Mouse (Mus musculus): ENCODE results near the gene Pcdh20. TPM values are rescaled to one million over a fixed set of nuclear protein-coding genes. Genes with fewer than 3 reads are reported as not detected.

Pcdh20 gene
- total RNA-seq (2012; rRNA removed) = not detected in 2 replicates
- not detected in 2 replicates for total RNA-seq (2014; rRNA removed)
- not detected in 2 replicates for polyA plus RNA-seq (2012; ENCODE audit: insufficient read length, low read depth)

DNA sequence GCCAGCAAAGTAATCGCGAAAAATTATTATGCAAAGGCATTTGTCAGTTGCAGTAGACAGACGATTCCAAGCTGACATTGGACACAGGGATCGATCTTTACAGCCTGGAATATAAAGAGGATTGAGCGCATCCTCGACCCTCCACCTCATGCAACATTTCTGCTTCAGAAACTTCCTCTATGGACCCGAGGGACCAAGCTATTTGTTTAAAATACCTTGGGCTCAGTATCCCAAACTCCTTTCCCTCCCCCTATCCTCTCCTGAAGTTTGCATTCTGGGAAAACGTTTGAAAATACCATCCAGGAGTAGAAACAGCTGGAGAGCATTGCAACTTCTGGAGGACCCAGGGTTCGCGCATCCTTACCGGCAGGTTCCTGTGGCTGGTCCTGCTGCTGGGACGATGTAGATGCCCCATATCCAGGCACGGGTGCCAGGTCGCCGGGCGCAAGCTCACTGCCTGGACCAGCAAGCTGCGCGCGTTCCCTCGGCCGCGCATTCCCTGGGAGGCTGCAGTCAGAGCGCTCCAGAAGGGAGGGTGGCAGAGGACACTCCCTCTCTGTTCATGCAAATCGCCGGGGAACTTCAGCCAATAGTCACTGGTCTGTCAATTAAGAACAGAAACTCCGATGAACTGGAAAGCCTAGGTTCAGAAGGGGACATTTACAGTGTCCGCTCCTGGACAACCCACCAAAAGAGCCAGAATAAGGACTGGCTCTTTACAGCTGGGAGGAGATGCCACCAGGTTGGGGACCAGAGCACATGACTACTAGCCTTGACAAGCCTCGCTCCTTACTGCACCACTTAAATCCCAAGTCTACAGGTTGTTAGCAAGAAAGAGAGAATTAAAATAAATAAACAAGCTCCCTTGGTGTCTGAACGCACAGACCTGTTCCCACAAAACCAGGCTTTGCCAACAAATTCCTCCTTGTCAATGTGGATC, at the start of gene Pcdh20:
Gene Pcdh20 (minus strand): TSS at position 902 of the 940 bp plus-strand sequence.
- Histone ChIP-seq H3K79me2 (replicated peaks; ENCODE audit: control insufficient read depth, extremely low read depth, insufficient read depth, poor library complexity, severe bottlenecking) (no peaks in the 10 kb centered on the region), H3K27me3 (replicated peaks) (no peaks in the 10 kb centered on the region), H3K9me3 (replicated peaks; ENCODE audit: low read length) (peaks cover 56% of the 10 kb centered on the region), H3K27ac (ENCODE audit: insufficient read depth, low read depth) (no peak within 1 kb of the TSS), H3K4me2 (ENCODE audit: insufficient read depth, low read depth, poor library complexity, severe bottlenecking) (no peak within 1 kb of the TSS), H3K4me3 (replicated peaks in 1 of 3; ENCODE audit: low read depth in 2 of 3, low read length in 2 of 3, poor library complexity in 1 of 3) (no peak within 1 kb of the TSS), H3K9ac (ENCODE audit: insufficient read depth, low read depth) (no peak within 1 kb of the TSS), H3K4me1 (ENCODE audit: control insufficient read depth in 1 of 2, insufficient read depth in 2 of 2) (no peaks in the 10 kb centered on the region), H3K36me3 (replicated peaks in 1 of 2; ENCODE audit: control insufficient read depth in 1 of 2, insufficient read depth in 1 of 2, low read length in 1 of 2) (no peaks in the 10 kb centered on the region)
- in situ Hi-C loops (cut with MboI; ENCODE audit: low pct_ligation_motif_present, low pct_unique_long_range_greater_than_20kb, low sequenced_read_pairs) (no loop called here), dilution Hi-C loops (cut with MboI; ENCODE audit: extremely low pct_ligation_motif_present, extremely low pct_unique_long_range_greater_than_20kb, low sequenced_read_pairs) (no loop called here)
- TF ChIP-seq TBP (conservative IDR thresholded peaks at IDR 0.05; ENCODE audit: low read depth, low read length) = no peak
- TF ChIP-seq MXI1 (IDR thresholded peaks at IDR 0.05; ENCODE audit: low read depth, low read length) = no peak
- no peak for DNase-seq (ENCODE audit: extremely low read depth)

DNA sequence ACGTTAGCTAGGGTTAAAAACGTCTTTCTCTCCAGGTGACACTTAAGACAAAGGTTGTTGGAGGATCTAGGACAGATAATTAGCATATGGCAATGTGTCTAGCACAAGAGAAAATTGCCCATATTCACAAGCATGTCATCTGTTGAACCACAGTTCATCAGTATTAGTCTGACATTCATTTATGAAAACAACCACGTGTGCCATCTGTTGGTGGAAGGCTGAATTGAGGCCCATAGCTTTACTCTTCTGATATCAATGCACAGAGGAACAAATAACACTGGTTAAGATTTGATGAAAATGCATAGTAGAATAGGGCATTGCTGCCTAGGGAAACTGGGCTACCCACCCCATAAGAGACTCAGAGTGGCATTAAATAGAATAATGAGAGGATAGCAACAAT, 8.7 kb upstream of the Pcdh20 start:
- in situ Hi-C loops (cut with MboI; ENCODE audit: low pct_ligation_motif_present, low pct_unique_long_range_greater_than_20kb, low sequenced_read_pairs) (no loop called here), dilution Hi-C loops (cut with MboI; ENCODE audit: extremely low pct_ligation_motif_present, extremely low pct_unique_long_range_greater_than_20kb, low sequenced_read_pairs) (no loop called here)

DNA sequence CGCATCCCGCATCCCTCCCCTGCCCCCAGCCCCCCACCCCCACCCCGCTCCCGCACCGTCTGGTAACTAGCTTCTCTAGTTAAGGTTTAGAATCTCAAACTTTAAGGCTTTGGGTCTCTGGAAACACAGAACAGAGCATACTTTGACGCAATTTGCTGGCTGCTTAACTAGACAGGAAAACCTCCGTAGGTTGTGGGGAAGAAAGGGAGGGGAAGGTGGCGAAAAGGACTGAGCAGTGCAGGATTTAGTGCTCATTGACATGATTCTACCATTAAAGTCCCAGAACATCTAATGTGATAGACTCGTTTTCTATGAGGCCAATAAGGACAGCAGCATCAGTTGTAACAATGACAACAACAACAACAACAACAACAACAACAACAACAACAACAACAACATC, 1.2 kb downstream of the Pcdh20 start:
- Histone ChIP-seq H3K27ac (ENCODE audit: insufficient read depth, low read depth) (no peak overlapping the region), H3K36me3 (replicated peaks in 1 of 2; ENCODE audit: control insufficient read depth in 1 of 2, insufficient read depth in 1 of 2, low read length in 1 of 2) (no peaks in the 10 kb centered on the region), H3K79me2 (replicated peaks; ENCODE audit: control insufficient read depth, extremely low read depth, insufficient read depth, poor library complexity, severe bottlenecking) (no peaks in the 10 kb centered on the region), H3K9ac (ENCODE audit: insufficient read depth, low read depth) (no peak overlapping the region), H3K9me3 (replicated peaks; ENCODE audit: low read length) (peaks cover 56% of the 10 kb centered on the region), H3K4me2 (ENCODE audit: insufficient read depth, low read depth, poor library complexity, severe bottlenecking) (no peak overlapping the region), H3K4me3 (replicated peaks in 1 of 3; ENCODE audit: low read depth in 2 of 3, low read length in 2 of 3, poor library complexity in 1 of 3) (no peak overlapping the region), H3K27me3 (replicated peaks) (no peaks in the 10 kb centered on the region), H3K4me1 (ENCODE audit: control insufficient read depth in 1 of 2, insufficient read depth in 2 of 2) (no peaks in the 10 kb centered on the region)
- in situ Hi-C loops (cut with MboI; ENCODE audit: low pct_ligation_motif_present, low pct_unique_long_range_greater_than_20kb, low sequenced_read_pairs) (no loop called here), dilution Hi-C loops (cut with MboI; ENCODE audit: extremely low pct_ligation_motif_present, extremely low pct_unique_long_range_greater_than_20kb, low sequenced_read_pairs) (no loop called here)
- no peak for TF ChIP-seq NRF1 (IDR thresholded peaks at IDR 0.05; ENCODE audit: low read depth, low read length)
- no peak for TF ChIP-seq RCOR1 (conservative IDR thresholded peaks at IDR 0.05; ENCODE audit: low read depth, low read length)
- TF ChIP-seq RAD21 (IDR thresholded peaks at IDR 0.05; ENCODE audit: low read depth, low read length) = no peak
- TF ChIP-seq MAFK (IDR thresholded peaks at IDR 0.05; ENCODE audit: insufficient replicate concordance, low read length) = no peak
- TF ChIP-seq MYC (IDR thresholded peaks at IDR 0.05; ENCODE audit: low read depth, low read length) = no peak
- no peak for TF ChIP-seq CHD1 (IDR thresholded peaks at IDR 0.05; ENCODE audit: low read depth, low read length)
- TF ChIP-seq EP300 (IDR thresholded peaks at IDR 0.05; ENCODE audit: low read length) = no peak
- TF ChIP-seq TBP (conservative IDR thresholded peaks at IDR 0.05; ENCODE audit: low read depth, low read length) = no peak
- no peak for TF ChIP-seq MEF2A (IDR thresholded peaks at IDR 0.05; ENCODE audit: borderline replicate concordance, low read depth, low read length)
- no peak for TF ChIP-seq IRF4 (IDR thresholded peaks at IDR 0.05; ENCODE audit: low read depth, low read length)
- no peak for TF ChIP-seq MAX (IDR thresholded peaks at IDR 0.05; ENCODE audit: low read length)
- no peak for TF ChIP-seq POLR2A (IDR thresholded peaks at IDR 0.05; ENCODE audit: low read depth, low read length)
- no peak for TF ChIP-seq ELF1 (IDR thresholded peaks at IDR 0.05; ENCODE audit: low read depth, low read length)
- no peak for TF ChIP-seq CTCF (conservative IDR thresholded peaks at IDR 0.05 in 1 of 2, IDR thresholded peaks at IDR 0.05 in 1 of 2; ENCODE audit: low read depth in 2 of 2, low read length in 2 of 2)
- TF ChIP-seq CHD2 (IDR thresholded peaks at IDR 0.05; ENCODE audit: low read length) = no peak
- TF ChIP-seq ETS1 (conservative IDR thresholded peaks at IDR 0.05; ENCODE audit: low read depth, low read length) = no peak
- no peak for TF ChIP-seq GABPA (IDR thresholded peaks at IDR 0.05; ENCODE audit: insufficient replicate concordance, low read depth, low read length)
- no peak for DNase-seq (ENCODE audit: extremely low read depth)

More for the DNA sequence above, 8.7 kb upstream of the Pcdh20 start:
- Histone ChIP-seq H3K9ac (ENCODE audit: insufficient read depth, low read depth) (no peak overlapping the region), H3K79me2 (replicated peaks; ENCODE audit: control insufficient read depth, extremely low read depth, insufficient read depth, poor library complexity, severe bottlenecking) (no peaks in the 10 kb centered on the region), H3K4me1 (ENCODE audit: control insufficient read depth in 1 of 2, insufficient read depth in 2 of 2) (no peaks in the 10 kb centered on the region), H3K9me3 (replicated peaks; ENCODE audit: low read length) (peaks cover 13% of the 10 kb centered on the region), H3K4me2 (ENCODE audit: insufficient read depth, low read depth, poor library complexity, severe bottlenecking) (no peak overlapping the region), H3K4me3 (replicated peaks in 1 of 3; ENCODE audit: low read depth in 2 of 3, low read length in 2 of 3, poor library complexity in 1 of 3) (no peak overlapping the region), H3K36me3 (replicated peaks in 1 of 2; ENCODE audit: control insufficient read depth in 1 of 2, insufficient read depth in 1 of 2, low read length in 1 of 2) (no peaks in the 10 kb centered on the region), H3K27me3 (replicated peaks) (no peaks in the 10 kb centered on the region), H3K27ac (ENCODE audit: insufficient read depth, low read depth) (no peak overlapping the region)
- no peak for TF ChIP-seq UBTF (IDR thresholded peaks at IDR 0.05; ENCODE audit: low read depth, low read length)
- 0 out of 4 replicates have a peak, but pooled peaks of 1 of the 2 experiments have one; percentile 7 for TF ChIP-seq CTCF (conservative IDR thresholded peaks at IDR 0.05 in 1 of 2, IDR thresholded peaks at IDR 0.05 in 1 of 2; ENCODE audit: low read depth in 2 of 2, low read length in 2 of 2)
- no peak for DNase-seq (ENCODE audit: extremely low read depth)
